Mouse (Mus musculus) megakaryocyte-erythroid progenitor cell, adult 5-6 weeks (primary cell): ENCODE results near the gene Tmem219. TPM values are rescaled to one million over a fixed set of nuclear protein-coding genes. Genes with fewer than 3 reads are reported as not detected.

Experiments used
- ATAC-seq: replicated peaks from 2 replicates; pipeline ENCODE4 v1.8.0; 2016; ENCODE audit warnings: mild to moderate bottlenecking, inconsistent platforms; ENCODE audit not compliant: severe bottlenecking, poor library complexity, low FRiP score, low TSS enrichment
- total RNA-seq, 2 experiments: library from RNA; stranded (forward) in 1 of 2; stranded (reverse) in 1 of 2; fragments of 200-1000, 215-1000 nt in 1 of 2; fragments of >200 nt in 1 of 2; fragmentation: Nextera tagmentation in 1 of 2; gene quantifications; 2 replicates each; pipeline ENCODE4 v1.2.3; 2014 to 2017

Tmem219 gene
- total RNA-seq (2014; fragmentation: Nextera tagmentation) (22.0 and 27.2 TPM in 2 replicates), total RNA-seq (2017) (9.2 and 17.9 TPM in 2 replicates)

DNA sequence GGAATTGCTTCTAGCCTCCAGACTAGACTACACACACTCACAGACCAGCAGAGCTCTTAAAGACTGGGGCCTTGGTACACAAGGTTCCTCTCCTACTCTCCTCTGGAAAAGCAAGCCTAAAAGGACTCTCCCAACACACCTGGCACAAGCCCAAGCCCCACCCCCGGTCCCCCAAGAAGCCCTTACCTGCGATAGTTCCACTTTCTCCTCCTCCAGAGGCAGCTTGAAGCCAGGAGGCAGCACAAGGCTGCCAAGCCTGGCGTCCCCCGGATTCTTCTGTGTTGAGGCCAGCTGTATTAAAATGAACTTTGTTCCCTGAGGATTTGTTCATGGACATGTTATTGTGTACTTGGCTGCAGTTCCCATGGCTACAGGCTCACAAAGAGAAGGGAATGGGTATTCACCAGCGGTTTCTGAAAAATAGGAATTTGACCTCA, at the start of gene Tmem219:
Gene Tmem219 (minus strand): TSS at position 294 of the 437 bp plus-strand sequence.
- ATAC-seq: no peak

DNA sequence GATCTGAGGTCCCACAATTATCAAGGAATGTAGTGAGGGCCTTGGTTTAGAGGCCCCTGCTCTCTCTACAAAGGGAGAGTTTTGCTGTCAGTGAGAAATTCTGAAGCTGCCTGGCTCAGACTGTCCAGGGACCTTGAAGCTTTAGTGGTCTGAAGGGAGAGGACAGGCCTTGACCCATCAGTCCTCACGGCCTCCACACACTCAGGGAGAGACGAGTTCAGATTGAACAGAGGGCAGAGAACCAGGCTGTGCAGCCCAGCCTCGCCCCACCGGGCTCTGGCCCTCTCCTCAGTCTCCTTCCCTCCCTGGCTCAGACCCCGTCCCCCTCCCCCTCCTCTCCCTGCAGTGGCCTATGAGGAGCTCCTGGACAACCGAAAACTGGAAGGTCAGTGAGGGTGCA, 44.6 kb upstream of the Tmem219 start:
- no peak for ATAC-seq

DNA sequence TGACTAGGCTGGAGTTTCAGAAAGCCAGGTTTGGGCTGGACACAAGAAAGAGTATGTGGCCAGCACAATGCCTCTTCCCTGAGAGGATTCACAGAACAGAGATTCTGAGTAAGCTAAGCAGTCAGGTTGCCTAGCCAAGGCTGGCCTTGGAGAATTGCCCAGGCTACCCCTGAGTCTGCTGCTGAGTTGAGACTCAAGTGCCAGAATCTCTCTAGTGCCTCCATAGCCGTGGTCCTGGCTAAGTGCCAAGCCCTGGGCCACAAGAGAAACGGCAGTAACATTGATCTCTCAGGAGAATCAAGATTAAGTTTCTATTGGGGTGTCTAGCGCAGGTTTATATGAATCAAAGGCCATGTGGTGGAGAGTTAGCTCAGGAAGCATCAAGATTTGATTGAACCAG, 42.9 kb upstream of the Tmem219 start:
- 0 out of 2 replicates have a peak, but pooled peaks have one; percentile 28 for ATAC-seq

DNA sequence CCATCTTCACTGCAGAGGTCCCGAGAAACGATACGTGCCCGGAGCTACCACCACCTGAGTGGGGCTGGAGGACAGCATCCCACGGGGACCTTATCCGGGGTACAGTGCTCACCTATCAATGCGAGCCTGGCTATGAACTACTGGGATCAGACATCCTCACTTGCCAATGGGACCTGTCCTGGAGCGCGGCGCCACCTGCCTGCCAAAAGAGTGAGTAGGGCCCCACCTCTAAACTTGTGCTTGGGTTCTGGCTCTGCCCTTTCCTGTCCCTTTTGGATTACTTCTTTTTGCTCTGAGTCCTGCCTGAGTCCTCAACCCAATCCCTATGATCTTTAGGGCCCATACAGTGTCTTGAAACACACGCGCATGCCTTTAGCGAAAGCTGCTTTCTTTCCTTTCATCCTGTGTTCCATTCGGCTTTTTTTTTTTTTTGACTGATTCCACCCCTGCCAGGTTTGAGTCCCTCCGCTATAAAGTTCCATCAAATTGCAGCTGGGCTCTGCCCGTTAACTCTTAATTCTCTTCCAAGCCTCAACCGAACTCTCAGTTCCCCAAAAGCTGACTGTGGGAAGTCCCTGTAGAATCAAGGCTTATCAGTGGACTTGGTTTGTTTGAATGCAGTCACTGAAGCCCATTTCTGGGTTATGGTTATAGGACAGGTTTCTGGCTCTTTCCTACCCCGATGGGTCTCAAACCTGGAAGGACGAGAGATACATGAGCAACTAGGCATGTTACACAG, 41.0 kb upstream of the Tmem219 start:
- no peak; the same call in 1 of the 2 replicates for ATAC-seq

DNA sequence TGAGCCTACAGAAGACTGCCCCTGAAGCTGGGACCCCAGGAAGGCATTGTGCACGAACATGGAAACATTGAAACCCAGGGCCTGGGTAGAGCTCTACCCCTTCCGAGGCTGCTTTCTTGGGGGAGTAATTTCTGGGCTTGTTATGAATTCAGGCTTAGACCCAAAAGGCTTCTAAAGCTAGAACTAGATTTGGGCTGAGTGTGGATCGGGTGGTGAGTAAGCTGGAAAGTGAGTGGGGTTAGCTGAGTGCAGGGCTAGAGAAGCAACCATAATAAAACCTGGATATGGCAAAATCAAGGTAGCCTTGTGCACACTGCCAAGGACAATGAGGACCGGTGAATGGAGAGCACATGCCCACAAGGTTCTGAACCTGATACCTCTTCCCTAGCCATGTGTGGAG, 39.2 kb upstream of the Tmem219 start:
- no peak for ATAC-seq

DNA sequence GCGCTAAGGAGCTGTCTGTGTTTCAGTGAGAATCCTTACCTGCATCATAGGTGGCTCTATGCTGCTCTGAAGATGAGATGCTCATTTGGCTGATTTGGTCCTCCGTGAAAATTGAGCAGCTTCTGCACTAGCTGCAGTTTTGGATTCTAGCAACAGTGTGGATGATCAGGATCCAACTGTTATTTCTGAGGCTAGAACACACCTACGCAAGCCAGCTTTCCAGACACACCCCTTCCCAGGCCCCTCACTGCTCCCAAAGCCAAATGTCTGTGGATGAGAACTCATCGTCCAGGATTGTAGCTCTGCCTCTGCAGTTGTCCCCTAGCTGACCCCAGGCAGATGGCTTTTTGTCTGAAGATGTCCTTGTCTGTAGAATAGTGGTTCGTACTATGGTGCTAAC, 38.4 kb upstream of the Tmem219 start:
- ATAC-seq: no peak

DNA sequence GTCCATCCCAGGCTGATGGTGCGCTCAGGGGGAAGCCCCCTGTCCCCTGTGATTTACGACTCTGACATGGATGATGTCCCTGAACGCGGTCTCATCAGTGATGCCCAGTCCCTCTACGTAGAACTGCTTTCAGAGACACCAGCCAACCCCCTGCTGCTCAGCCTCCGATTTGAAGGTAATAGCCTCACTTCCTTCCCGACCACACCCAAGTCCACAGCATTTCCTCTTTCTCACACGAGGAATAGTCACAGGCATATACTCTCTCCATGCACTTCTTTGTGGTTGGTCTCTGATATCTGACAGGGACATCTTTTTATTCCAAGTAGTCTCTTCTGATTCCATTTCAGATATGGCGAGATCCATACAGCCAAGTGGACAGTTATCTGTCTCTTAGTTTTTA, 37.1 kb upstream of the Tmem219 start:
- no peak for ATAC-seq

DNA sequence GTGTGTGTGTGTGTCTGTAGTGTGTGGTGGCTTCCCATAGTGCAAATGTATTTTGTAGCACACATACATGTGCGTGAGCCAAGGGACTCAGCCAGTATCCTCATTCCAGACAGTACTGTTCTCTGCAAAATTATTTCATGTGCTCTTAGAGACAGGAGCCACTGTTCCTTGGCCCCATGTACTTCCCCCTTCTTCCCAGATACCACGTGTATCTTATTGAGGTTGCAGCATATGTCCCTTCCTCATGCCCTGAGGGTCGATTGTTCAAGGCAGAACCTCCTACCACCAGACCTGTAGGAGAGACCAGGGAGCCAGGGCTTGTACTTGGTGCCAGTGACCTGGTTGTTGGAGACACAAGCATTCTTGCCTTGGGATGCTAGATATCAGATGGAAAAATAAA, 32.4 kb upstream of the Tmem219 start:
- ATAC-seq: no peak

DNA sequence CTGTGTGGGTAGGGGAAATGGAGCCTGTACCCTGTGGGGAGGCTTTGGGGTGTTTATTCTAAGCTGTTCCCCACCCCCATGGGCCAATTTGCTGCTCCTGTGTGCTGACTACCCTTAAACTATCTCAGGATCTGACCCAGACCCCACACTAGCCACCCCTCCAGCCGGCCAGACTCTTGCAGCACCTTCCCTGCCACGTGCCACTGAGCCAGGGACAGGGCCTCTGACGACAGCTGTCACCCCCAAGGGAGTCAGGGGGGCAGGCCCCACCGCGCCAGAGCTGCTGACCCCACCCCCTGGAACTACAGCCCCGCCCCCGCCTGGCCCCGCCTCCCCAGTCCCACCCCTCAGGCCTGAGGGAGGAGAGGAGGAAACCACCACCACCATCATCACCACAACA, 29.9 kb upstream of the Tmem219 start:
- no peak for ATAC-seq

DNA sequence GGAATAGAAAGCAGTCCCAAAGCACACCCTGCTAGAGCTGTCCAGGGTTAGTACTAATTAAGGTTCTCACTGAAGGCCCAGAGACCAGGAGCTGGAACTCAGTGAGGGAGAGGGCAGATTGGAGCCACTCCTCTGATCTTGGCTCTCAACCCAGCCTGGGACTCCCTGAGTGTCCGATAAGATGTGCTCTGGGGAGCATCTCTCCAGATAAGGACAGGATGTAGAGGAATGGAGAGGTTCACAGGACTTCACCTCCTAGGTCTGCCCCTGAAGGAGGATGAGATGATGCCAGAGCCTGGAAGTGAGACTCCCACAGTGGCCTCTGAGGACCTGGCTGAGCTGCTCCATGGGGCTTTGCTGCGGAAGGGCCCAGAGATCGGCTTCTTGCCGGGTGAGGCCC, 29.0 kb upstream of the Tmem219 start:
- no peak for ATAC-seq

DNA sequence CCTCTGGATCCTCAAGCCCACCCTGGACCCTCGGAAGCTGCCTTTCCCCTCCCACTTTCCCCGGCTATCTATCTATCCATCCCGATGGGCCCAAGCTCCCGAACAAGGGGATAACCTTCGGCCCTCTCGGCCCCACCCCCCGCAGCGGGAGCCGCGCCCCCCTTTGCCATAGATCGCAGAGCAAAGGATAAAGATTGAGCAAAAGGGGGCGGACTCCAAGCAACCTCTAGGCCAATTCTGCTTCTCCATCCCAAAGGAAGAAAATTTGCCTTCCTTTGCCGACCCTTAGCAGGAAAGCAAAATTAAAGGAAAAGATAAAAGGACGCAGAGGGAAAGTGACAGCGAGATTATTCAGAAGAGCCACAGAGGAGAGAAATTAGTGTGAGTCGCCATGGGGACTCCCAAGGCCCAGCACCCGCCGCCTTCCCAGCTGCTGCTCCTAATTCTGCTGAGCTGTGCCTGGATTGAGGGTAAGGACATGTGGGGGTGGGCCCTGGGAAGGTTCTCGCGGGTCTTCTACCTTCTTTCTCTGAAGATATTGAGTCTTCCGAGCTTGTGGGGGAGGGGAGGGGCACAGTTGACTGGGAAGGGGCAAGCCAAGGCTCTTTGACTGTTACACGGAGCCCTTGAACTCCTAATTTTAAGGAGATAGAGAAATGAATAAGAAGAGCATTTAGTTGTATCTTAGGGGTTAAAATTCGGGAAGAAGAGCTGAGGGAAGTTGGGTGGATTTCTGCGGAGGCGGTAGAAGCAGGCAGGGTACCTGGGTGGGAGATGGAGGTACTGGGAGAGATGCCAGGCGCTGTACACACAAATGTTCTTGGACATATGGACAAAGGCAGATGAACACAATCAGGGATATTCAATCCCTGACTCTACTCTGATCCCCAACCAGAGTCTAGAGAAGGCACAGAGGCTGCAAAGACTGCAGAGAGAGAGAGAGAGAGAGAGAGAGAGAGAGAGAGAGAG, 28.2 kb upstream of the Tmem219 start:
- ATAC-seq: no peak

DNA sequence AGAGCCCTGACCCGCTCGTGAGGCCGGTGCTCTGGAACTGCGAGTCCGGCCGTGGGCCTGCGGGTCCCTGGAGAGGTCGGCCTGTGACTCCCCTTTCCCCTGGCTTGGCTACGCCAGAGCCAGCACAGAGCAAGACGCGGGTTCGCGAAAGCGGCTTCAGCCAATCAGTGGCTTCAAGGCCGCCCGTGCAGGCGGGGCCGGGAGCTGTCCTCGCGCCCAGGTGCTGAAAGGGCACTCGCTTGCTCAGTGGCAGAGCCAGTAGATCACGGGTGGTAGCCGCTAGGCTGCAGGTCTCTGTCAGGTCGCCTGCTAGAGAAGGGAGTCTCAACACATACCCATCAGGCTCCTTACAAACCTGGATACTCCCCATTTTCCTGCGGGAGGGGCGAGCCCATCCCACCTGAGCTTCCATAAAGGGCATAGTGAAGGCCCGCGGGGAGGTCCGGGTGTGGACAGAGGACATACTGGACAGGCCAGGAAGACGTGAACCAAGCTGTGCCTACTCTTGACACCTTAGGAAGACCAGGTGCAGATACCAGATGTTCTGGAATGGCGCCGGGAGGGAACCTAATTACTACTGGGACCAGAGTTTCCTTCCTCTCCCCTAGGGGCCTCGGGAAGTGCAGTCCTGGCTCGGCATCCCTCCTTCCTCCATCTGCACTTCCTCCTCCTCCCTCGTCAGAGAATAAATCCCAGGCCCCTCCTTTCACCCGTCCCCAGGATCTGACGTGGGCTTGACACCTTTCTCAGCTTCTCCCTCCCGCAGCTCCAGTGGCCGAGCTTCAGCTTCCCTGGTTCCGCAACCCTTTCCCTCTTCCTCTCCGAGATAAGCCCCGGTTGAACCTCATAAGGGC, 27.3 kb upstream of the Tmem219 start, which contains the start of gene Sez6l2:
Gene Sez6l2 (plus strand): TSS at position 771 of the 854 bp plus-strand sequence.
- peak; percentile 83 for ATAC-seq

DNA sequence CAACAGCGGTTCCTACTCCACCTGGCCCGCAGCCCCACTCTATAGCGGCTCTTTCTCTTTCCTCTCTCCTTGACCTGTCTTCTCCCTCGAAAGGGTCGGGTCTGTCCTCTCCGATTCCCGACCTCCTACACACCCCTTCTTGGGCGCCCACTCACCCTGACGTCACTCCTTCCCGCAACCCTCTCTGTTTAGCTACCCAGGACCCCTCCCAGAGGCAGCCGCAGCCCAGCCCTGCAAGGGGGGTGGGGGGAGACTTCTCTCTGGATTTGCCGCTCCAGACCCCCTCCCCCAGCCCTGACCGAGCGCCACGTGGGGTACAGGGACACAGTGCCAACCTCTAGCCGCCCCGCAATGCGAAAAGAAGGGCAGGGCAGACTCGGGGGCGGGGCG, 26.7 kb upstream of the Tmem219 start, which contains the start of gene Asphd1:
Gene Asphd1 (minus strand): TSS at position 180 of the 390 bp plus-strand sequence.
- ATAC-seq: no peak

DNA sequence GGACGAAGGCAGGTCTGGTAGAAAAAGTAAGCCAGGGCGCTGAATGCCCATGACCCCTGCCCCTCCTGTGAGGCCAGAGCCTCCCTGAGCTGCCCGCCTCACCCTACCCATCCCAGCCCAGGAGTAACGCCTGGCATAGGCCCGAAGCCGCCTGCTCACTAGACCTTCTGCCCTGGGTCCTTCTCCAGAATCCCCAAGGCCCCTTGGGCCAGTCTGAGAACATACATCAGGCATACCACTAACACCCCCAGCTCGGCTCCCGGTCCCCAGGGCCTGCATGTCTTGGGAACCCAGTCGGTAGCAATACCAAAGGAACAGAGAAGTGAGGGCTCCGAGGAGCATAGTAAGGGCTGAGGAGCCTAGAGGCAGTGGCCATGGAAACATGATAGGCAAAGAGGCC, 25.9 kb upstream of the Tmem219 start:
- no peak for ATAC-seq

DNA sequence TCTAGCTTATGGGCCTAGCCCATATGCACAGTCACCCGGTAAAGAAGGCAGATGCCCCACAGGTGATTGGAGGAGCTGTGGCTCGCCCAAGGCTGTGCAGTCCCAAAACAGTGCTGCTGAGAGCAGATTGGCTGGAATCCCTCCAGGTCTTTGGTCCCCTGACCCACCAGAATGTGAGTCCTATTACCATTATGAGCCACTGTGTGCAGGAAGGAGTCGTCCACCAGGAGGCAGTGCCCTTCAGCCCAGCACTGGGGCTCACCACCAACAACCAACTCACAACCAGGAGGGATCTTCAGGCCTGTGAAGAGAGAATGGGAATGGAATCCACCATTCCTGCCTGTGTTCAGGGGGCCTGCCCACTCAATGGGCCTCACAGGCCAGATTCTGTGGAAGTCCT, 23.8 kb upstream of the Tmem219 start:
- peak; percentile 43; the same call in 1 of the 2 replicates for ATAC-seq

DNA sequence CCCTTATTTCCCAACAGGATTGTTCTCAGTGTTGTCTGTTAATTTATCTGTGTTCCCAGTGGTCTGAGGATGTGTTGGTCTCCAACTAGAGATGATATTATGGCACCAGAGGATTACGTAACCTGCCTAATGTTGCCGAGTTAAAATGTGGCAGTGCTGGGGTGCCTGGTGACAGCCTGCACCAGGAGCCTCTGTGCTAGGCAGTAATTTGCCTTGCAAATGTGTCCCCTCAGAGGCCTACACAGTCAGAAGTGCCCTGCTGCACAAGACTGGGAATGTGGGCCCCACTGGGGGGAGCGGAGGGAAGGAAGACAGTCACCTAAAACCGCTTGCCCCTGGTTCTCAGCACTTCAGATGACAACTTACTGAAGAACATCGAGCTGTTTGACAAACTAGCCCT, 19.1 kb upstream of the Tmem219 start:
- ATAC-seq: no peak

DNA sequence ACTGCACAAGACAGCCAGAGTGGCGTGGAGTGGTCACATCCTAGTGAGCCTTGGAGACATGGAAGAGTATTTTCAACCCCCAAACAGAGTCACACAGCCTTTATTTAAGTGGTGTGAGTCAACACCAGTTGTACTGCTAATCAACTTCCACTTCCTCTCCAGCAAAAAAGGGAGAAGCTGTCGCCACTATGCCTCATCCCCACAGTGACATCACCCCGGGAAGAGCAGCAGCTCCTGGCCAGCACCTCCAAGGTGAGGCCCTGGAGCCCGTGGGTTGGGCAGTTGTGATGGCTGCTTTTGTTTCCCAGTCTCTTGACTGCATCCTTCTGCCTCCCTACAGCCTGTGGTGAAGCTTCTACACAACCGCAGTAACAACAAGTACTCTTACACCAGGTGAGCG, 18.5 kb upstream of the Tmem219 start:
- no peak for ATAC-seq

DNA sequence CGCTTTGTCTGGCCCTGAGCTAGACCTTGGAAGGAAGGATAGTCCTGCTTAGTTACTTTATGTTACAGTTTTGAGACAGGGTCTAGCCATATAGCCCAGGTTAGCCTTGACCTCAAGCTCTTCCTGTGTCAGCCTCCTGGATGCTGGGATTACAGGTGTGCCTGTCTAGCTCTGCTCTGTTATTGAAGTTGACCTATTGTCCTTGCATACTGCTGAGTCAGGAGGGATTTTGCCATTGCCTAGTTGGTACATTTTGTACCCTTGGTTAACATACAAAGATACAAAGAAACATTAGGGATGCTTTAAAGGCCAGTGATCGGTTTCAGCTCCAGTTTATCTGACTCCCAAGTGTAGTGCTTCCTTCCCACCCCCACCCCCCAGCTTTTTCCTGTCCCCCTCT, 9.9 kb upstream of the Tmem219 start:
- no peak for ATAC-seq

DNA sequence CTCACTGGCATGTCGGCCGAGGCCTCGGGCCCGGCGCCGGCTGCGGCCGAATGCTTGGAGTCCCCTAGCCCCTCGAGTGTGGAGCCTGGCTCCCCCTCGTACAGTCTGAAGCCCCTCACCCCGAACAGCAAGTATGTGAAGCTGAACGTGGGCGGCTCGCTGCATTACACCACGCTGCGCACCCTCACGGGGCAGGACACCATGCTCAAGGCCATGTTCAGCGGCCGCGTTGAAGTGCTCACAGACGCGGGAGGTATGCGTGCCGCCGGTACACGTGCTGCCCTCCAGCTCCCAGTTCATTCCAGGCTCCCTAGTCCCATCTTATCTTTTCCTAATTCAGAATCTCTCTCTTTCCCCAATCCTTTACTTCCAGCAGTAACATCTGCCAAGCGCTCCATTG, 6.3 kb upstream of the Tmem219 start:
- ATAC-seq: no peak
